Mouse (Mus musculus): Measurements from ENCODE around the gene Cd28. TPM values are rescaled to one million over a fixed set of nuclear protein-coding genes. Genes with fewer than 3 reads are reported as not detected.

Cd28 gene
- polyA plus RNA-seq, 1 experiment: 0.02 TPM

DNA sequence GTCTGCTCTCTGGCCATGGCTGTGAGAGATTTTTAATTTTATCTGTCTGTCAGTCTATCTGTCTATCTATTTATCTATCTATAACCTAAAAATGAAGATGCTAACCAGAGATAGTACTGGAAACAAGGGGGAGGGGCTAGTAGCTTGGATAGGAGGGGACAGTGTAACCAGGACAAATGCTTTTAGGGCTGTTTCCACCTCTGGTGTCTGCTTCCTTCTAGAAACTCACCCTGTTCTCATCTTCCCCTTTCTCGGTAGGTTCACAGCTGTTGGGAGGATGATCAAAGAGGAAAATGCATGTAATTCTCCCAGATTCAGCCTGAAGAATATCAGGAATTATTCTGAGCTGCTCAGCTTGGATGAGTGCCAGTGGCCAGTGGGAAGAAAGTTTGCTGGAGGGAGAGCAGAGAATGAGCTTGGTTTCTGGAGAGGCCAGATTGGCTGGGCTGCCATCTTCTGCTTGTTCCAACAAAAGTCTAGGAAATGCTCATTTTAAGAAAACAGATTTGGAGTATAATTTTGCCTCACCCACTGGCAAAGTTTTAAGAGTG is 83.3 kb downstream of the Cd28 start:
- Histone ChIP-seq H3K27me3 (ENCODE audit: control insufficient read depth, insufficient read depth, low read length) (no peaks in the 10 kb centered on the region), H3K36me3 (ENCODE audit: control insufficient read depth, insufficient read depth, low read length) (no peaks in the 10 kb centered on the region), H3K4me1 (ENCODE audit: control insufficient read depth, insufficient read depth, low read length) (no peaks in the 10 kb centered on the region), H3K4me3 (ENCODE audit: control insufficient read depth, low read depth, low read length) (no peak overlapping the region), H3K27ac (ENCODE audit: control insufficient read depth, insufficient read depth, low read depth, low read length) (no peak overlapping the region)
- TF ChIP-seq POLR2A (IDR thresholded peaks at IDR 0.05; ENCODE audit: control insufficient read depth, low read depth, low read length): no peak
- no peak for TF ChIP-seq CTCF (IDR thresholded peaks at IDR 0.05; ENCODE audit: control insufficient read depth, insufficient read depth, insufficient replicate concordance, low read depth, low read length)

DNA sequence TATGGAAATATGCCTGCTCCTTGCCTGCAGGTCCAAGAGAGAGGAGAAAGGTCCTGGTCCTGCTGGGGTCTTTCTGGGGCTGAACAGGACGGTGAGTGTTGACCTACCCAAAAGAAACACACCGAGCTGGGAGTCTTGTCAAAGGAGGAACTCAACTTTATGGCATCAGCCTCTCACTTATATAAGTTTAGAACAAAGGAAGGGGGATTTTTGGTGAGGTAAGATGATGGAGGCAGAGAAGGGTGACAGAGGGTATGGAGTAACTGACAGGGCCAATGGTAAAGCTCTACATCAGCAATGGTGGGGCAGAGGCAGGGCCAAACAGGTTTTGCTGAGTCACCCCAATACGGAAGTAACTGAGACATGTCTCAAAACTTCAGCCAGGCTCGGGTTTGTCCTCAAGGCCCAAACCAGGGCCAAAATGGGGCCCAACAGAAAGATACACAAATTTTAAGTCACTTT is 84.6 kb downstream of the Cd28 start:
- no peak overlapping the region for H3K27ac ChIP-seq (ENCODE audit: control insufficient read depth, insufficient read depth, low read depth, low read length)
- no peak overlapping the region for H3K4me3 ChIP-seq (ENCODE audit: control insufficient read depth, low read depth, low read length)
- TF ChIP-seq POLR2A (IDR thresholded peaks at IDR 0.05; ENCODE audit: control insufficient read depth, low read depth, low read length) (no peak), CTCF (IDR thresholded peaks at IDR 0.05; ENCODE audit: control insufficient read depth, insufficient read depth, insufficient replicate concordance, low read depth, low read length) (no peak)
- no peaks in the 10 kb centered on the region for H3K27me3 ChIP-seq (ENCODE audit: control insufficient read depth, insufficient read depth, low read length)
- H3K4me1 ChIP-seq (ENCODE audit: control insufficient read depth, insufficient read depth, low read length): no peaks in the 10 kb centered on the region
- no peaks in the 10 kb centered on the region for H3K36me3 ChIP-seq (ENCODE audit: control insufficient read depth, insufficient read depth, low read length)

DNA sequence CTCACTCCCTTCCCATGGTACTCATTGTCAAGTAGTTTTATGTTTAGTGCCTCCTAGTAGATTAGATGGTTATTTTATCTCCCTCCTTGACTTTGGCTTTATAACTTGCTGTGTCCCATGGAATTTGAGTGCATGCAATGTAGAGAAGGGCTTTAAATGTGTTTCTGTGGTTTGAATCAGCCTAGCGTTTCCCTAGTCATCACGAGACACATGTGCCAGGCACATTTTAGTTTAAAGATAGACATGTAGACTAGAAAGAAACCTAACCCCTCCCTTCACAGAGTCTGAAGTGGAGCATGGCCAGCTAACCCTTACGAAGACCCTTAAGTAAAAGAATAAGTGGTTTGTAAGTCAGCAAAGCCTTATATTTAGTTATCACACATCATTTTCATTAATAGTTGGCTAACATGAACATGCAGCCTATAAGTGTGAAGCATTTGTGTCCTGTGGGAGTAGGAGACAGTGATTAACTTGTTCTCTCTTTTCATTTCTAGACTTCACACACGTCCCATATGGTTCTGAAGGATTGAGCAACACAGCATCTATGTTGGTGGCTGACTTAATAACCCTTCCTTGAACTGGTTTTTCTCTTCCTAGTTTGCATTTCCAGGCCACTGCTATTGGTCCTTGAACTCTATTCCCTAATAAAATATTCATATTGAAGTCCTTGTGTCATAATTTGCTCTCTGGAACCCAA is 86.7 kb downstream of the Cd28 start:
- Histone ChIP-seq H3K27me3 (ENCODE audit: control insufficient read depth, insufficient read depth, low read length) (no peaks in the 10 kb centered on the region), H3K4me1 (ENCODE audit: control insufficient read depth, insufficient read depth, low read length) (no peaks in the 10 kb centered on the region), H3K4me3 (ENCODE audit: control insufficient read depth, low read depth, low read length) (no peak overlapping the region), H3K36me3 (ENCODE audit: control insufficient read depth, insufficient read depth, low read length) (no peaks in the 10 kb centered on the region), H3K27ac (ENCODE audit: control insufficient read depth, insufficient read depth, low read depth, low read length) (no peak overlapping the region)
- TF ChIP-seq CTCF (IDR thresholded peaks at IDR 0.05; ENCODE audit: control insufficient read depth, insufficient read depth, insufficient replicate concordance, low read depth, low read length) (no peak), POLR2A (IDR thresholded peaks at IDR 0.05; ENCODE audit: control insufficient read depth, low read depth, low read length) (no peak)

DNA sequence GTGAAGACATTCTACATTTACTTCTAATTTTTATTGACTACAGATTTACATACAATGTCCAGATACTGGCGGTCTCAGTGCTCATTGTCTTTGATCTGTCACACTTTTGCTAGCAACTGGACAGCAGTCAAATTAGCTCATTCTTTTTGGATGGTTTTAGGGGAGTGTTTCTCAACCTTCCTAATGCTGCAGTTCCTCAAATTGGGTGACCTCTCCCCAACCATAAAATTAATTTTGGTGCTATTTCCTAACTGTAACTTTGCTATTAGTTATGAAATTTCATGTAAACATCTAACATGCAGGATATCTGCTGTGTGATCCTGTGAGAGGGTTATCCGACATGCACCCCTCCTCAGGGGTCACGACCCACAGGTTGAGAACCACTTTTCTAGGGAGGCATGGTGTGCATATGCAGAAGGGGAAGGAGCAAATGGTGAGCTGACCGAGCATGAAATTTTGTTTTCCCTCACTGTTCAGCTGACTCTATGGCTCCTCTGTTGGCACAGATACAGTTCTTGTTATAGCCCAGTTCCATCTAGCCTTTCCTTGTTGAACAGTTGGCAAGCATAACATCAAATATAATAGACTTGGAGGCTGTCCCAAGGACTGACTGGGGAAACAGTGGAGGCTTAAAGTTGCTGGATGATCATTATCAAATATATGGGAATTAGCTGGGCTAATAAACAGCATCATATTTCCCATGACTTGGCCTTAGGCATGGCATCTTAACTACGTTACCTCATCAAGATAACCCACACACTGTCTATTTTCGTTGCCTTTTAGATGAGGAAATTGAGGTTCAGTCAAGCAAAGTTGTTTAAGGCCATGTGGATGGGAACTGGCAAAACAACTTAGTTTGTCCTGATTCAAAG is 87.5 kb downstream of the Cd28 start:
- no peak overlapping the region for H3K27ac ChIP-seq (ENCODE audit: control insufficient read depth, insufficient read depth, low read depth, low read length)
- TF ChIP-seq POLR2A (IDR thresholded peaks at IDR 0.05; ENCODE audit: control insufficient read depth, low read depth, low read length): no peak
- no peak for TF ChIP-seq CTCF (IDR thresholded peaks at IDR 0.05; ENCODE audit: control insufficient read depth, insufficient read depth, insufficient replicate concordance, low read depth, low read length)
- no peaks in the 10 kb centered on the region for H3K27me3 ChIP-seq (ENCODE audit: control insufficient read depth, insufficient read depth, low read length)
- H3K4me1 ChIP-seq (ENCODE audit: control insufficient read depth, insufficient read depth, low read length): no peaks in the 10 kb centered on the region
- H3K36me3 ChIP-seq (ENCODE audit: control insufficient read depth, insufficient read depth, low read length): no peaks in the 10 kb centered on the region
- no peak overlapping the region for H3K4me3 ChIP-seq (ENCODE audit: control insufficient read depth, low read depth, low read length)

DNA sequence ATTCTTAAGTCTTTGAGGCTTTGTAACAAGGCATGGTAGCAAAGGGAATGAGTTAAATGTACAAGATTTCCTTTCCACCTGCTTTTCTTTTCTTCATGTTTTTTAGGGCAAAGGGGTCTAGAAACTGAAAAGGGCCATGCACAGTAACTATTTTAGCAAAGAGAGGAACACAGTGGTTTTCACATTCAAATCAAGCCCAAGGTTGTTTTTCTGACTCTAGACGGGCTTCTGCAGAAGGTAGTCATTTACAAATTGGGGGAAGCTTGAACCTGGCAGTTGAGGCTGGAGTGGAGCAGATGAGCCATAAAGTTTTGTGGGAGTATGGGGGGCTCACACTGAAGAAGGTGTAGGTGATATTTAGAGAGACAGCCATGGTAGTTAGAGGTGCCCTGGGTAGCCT is 88.6 kb downstream of the Cd28 start:
- Histone ChIP-seq H3K4me3 (ENCODE audit: control insufficient read depth, low read depth, low read length) (no peak overlapping the region), H3K27me3 (ENCODE audit: control insufficient read depth, insufficient read depth, low read length) (no peaks in the 10 kb centered on the region), H3K27ac (ENCODE audit: control insufficient read depth, insufficient read depth, low read depth, low read length) (no peak overlapping the region), H3K4me1 (ENCODE audit: control insufficient read depth, insufficient read depth, low read length) (no peaks in the 10 kb centered on the region), H3K36me3 (ENCODE audit: control insufficient read depth, insufficient read depth, low read length) (no peaks in the 10 kb centered on the region)
- TF ChIP-seq CTCF (IDR thresholded peaks at IDR 0.05; ENCODE audit: control insufficient read depth, insufficient read depth, insufficient replicate concordance, low read depth, low read length) (no peak), POLR2A (IDR thresholded peaks at IDR 0.05; ENCODE audit: control insufficient read depth, low read depth, low read length) (no peak)

DNA sequence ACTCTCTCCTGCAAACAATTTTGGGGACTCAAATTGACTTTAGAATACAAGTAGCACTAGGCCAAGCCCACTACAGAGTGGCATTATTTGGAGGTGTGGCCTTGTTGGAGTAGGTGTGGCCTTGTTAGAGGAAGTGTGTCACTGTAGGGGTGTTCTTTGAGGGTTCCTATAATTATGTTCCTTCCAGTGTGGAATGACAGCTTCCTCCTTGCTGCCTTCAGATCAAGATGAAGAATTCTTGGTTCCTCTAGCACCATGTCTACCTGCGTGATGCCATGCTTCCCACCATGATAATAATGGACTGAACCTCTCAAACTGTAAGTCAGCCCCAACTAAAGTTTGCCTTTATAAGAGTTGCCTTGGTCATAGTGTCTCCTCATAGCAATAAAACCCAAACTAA is 91.1 kb downstream of the Cd28 start:
- TF ChIP-seq POLR2A (IDR thresholded peaks at IDR 0.05; ENCODE audit: control insufficient read depth, low read depth, low read length) (no peak), CTCF (IDR thresholded peaks at IDR 0.05; ENCODE audit: control insufficient read depth, insufficient read depth, insufficient replicate concordance, low read depth, low read length) (no peak)
- H3K27me3 ChIP-seq (ENCODE audit: control insufficient read depth, insufficient read depth, low read length): no peaks in the 10 kb centered on the region
- H3K4me1 ChIP-seq (ENCODE audit: control insufficient read depth, insufficient read depth, low read length): no peaks in the 10 kb centered on the region
- no peaks in the 10 kb centered on the region for H3K36me3 ChIP-seq (ENCODE audit: control insufficient read depth, insufficient read depth, low read length)
- no peak overlapping the region for H3K4me3 ChIP-seq (ENCODE audit: control insufficient read depth, low read depth, low read length)
- H3K27ac ChIP-seq (ENCODE audit: control insufficient read depth, insufficient read depth, low read depth, low read length): no peak overlapping the region

DNA sequence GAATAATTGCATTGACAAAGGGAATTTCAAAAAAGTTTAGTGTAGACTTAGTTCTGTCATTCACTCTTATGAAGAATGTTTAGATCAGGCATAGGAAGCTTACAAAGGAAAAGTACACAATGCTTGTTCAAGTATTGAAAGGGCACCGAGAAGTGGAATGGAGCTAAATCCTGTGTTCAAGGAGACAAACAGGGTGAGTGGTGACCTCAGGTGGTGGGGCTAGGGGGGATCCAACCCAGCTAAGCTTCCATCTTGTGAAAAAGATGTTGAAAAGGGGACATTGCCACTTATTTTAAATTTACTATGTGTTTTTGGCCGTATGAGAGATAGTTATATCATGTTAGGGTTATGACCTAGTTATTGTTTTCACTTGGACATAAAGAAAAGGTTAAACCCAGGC is 91.9 kb downstream of the Cd28 start:
- H3K4me3 ChIP-seq (ENCODE audit: control insufficient read depth, low read depth, low read length): no peak overlapping the region
- H3K4me1 ChIP-seq (ENCODE audit: control insufficient read depth, insufficient read depth, low read length): no peaks in the 10 kb centered on the region
- no peak overlapping the region for H3K27ac ChIP-seq (ENCODE audit: control insufficient read depth, insufficient read depth, low read depth, low read length)
- H3K27me3 ChIP-seq (ENCODE audit: control insufficient read depth, insufficient read depth, low read length): no peaks in the 10 kb centered on the region
- no peaks in the 10 kb centered on the region for H3K36me3 ChIP-seq (ENCODE audit: control insufficient read depth, insufficient read depth, low read length)
- TF ChIP-seq CTCF (IDR thresholded peaks at IDR 0.05; ENCODE audit: control insufficient read depth, insufficient read depth, insufficient replicate concordance, low read depth, low read length): no peak
- TF ChIP-seq POLR2A (IDR thresholded peaks at IDR 0.05; ENCODE audit: control insufficient read depth, low read depth, low read length): no peak

Measured in testis, adult 2 months (tissue).